Mouse (Mus musculus) intestine, embryonic 14.5 days (tissue): ENCODE results near the gene Fam19a2. TPM values are rescaled to one million over a fixed set of nuclear protein-coding genes. Genes with fewer than 3 reads are reported as not detected.

Experiments used
- ATAC-seq: fragments of 200-750 bp; cut with Nextera tagmentation; replicated peaks from 2 replicates; pipeline ENCODE4 v1.8.0; 2017; ENCODE audit warnings: low read depth, moderate number of reproducible peaks, moderate TSS enrichment, moderate library complexity; ENCODE audit not compliant: low FRiP score, low TSS enrichment
- DNase-seq: peaks from one replicate; pipeline ENCODE4 v3.0.0-alpha.2; 2018; ENCODE audit warnings: low spot score
- H3K27ac ChIP-seq: fragments of 300-500 bp; sonication (generic); 2 replicates; pipeline ENCODE4 v1.5.1; 2014; ENCODE audit warnings: low read depth, mild to moderate bottlenecking, control low read depth
- H3K27me3 ChIP-seq: fragments of 300-500 bp; sonication (generic); replicated peaks from 2 replicates; pipeline ENCODE4 v1.6.1; 2014; ENCODE audit warnings: low read length, control low read depth; ENCODE audit not compliant: control insufficient read depth, insufficient read depth
- H3K36me3 ChIP-seq: fragments of 300-500 bp; sonication (generic); 2 replicates; pipeline ENCODE4 v1.6.1; 2014; ENCODE audit warnings: low read length, control low read depth; ENCODE audit not compliant: control insufficient read depth, insufficient read depth
- H3K4me1 ChIP-seq: fragments of 300-500 bp; sonication (generic); replicated peaks from 2 replicates; pipeline ENCODE4 v1.6.1; 2014; ENCODE audit warnings: low read length, control low read depth, mixed read lengths; ENCODE audit not compliant: control insufficient read depth, insufficient read depth
- H3K4me2 ChIP-seq: fragments of 300-500 bp; sonication (generic); 2 replicates; pipeline ENCODE4 v1.6.1; 2014; ENCODE audit warnings: low read length
- H3K4me3 ChIP-seq: fragments of 300-500 bp; sonication (generic); 2 replicates; pipeline ENCODE4 v1.5.1; 2014; ENCODE audit warnings: low read depth, low read length, control low read depth, mixed read lengths
- H3K9ac ChIP-seq: fragments of 300-500 bp; sonication (generic); 2 replicates; pipeline ENCODE4 v1.6.1; 2014; ENCODE audit warnings: mild to moderate bottlenecking, low read length
- H3K9me3 ChIP-seq: fragments of 300-500 bp; sonication (generic); 2 replicates; pipeline ENCODE4 v1.6.1; 2016; ENCODE audit warnings: low read length, control low read depth; ENCODE audit not compliant: control insufficient read depth
- WGBS: fragments of 180-500 bp; shearing (Covaris S2); extraction: QIAGEN DNeasy Blood & Tissue Kit; methylation state at CpG from one replicate; pipeline ENCODE4 v1.1.7; 2014; 5-methylcytosine and 5-hydroxymethylcytosine counted together
- polyA plus RNA-seq: library from polyadenylated mRNA; unstranded; fragments of >200 nt; fragmentation: Nextera tagmentation; extraction: Ambion mirVana; gene quantifications from 2 replicates; pipeline ENCODE4 v1.2.1, GENCODE M21; 2014

Fam19a2 gene
- polyA plus RNA-seq, 1 experiment from 2014 or later: 2.8 TPM

DNA sequence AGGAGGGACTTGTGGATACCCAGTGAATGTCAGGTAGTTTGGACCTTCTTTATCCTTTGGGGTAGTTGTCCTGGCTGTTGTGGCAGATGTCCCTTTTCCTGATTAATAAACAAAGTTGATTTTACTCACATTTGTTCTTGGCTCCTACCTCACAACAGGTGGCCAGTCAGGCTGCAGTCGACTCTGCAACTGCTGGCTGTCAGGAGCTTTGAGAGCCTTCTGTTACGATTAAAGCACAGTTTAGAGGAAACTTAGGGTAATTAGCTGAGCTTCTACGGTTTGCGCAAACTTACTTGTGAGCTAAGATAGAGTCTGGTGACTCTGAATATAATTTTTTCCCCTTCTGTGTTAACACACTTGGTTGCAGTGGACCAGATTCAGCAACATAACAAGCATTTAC, 173.8 kb downstream of the Fam19a2 start:
- 73% methylated on average over 4 of the region's 4 CpGs for WGBS

DNA sequence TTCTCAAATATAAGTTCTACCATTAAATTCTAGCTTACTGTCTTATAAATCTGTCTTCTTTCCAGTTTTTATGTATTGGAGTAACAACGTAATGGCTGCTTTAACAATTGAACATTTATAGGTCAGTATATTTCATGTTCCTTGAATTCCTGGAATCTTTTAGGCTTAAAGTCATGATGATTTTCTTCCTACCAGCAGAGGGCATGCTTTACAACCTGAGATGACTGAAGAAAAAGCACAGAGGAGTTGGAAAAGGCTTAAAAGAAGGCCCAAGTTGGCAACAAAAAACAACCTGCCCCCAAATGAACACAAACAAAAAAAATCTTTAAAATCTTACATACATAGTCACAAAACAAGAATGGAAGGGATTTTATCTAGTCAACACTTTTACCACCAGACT, 193.0 kb downstream of the Fam19a2 start:
- Histone ChIP-seq H3K36me3 (no peaks in the 10 kb centered on the region), H3K4me2 (no peak overlapping the region), H3K4me3 (no peak overlapping the region), H3K9me3 (no peaks in the 10 kb centered on the region), H3K27ac (no peak overlapping the region), H3K27me3 (no peaks in the 10 kb centered on the region), H3K4me1 (no peaks in the 10 kb centered on the region), H3K9ac (no peak overlapping the region)
- ATAC-seq (no peak), DNase-seq (no peak)
- 81% methylated on average over 1 of the region's 1 CpGs for WGBS

More for the DNA sequence above, 173.8 kb downstream of the Fam19a2 start:
- Histone ChIP-seq H3K27ac (no peak overlapping the region), H3K4me3 (no peak overlapping the region), H3K27me3 (no peaks in the 10 kb centered on the region), H3K9ac (no peak overlapping the region), H3K4me2 (no peak overlapping the region), H3K9me3 (no peaks in the 10 kb centered on the region), H3K36me3 (no peaks in the 10 kb centered on the region), H3K4me1 (no peaks in the 10 kb centered on the region)
- DNase-seq: no peak
- no peak for ATAC-seq

GRCm38 (mm10) chr10:123460466-123460865, 196.7 kb downstream of the Fam19a2 start:
- no peak overlapping the region for H3K4me3 ChIP-seq
- no peak overlapping the region for H3K4me2 ChIP-seq
- H3K4me1 ChIP-seq: no peaks in the 10 kb centered on the region
- no peak overlapping the region for H3K9ac ChIP-seq
- WGBS: 68% methylated on average over 5 of the region's 5 CpGs
- H3K36me3 ChIP-seq: no peaks in the 10 kb centered on the region
- no peaks in the 10 kb centered on the region for H3K27me3 ChIP-seq
- no peak for DNase-seq
- H3K27ac ChIP-seq: no peak overlapping the region
- H3K9me3 ChIP-seq: no peaks in the 10 kb centered on the region
- ATAC-seq: no peak

DNA sequence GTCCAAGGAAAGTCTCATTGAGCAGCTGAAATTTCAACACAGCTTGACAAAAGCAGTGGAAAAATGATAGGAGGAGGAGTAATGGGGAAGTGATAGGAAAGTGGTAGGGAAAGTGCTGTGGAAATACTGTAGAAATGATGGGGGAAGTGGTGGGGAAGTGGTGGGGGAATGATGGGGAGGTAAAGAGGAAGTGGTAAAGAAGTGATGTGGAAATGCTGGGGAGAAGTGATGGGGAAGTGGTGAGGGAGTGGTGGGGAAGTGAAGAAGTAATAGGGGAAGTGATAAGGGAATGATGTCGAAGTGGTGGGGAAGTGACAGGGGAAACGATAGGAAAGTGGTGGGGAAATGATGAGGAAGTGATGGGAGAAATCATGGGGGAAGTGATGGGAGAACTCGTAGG, 198.5 kb downstream of the Fam19a2 start:
- Histone ChIP-seq H3K4me3 (no peak overlapping the region), H3K27ac (no peak overlapping the region), H3K36me3 (no peaks in the 10 kb centered on the region), H3K4me2 (no peak overlapping the region), H3K27me3 (no peaks in the 10 kb centered on the region), H3K9ac (no peak overlapping the region), H3K9me3 (0 out of 2 replicates have a peak, but pooled peaks cover 2% of the 10 kb centered on the region), H3K4me1 (no peaks in the 10 kb centered on the region)
- ATAC-seq (no peak), DNase-seq (no peak)
- WGBS: 87% methylated on average over 3 of the region's 3 CpGs

GRCm38 (mm10) chr10:123514749-123515148, 251.0 kb downstream of the Fam19a2 start:
- ATAC-seq (no peak), DNase-seq (no peak)
- no peak overlapping the region for H3K4me3 ChIP-seq
- H3K36me3 ChIP-seq: no peaks in the 10 kb centered on the region
- H3K4me2 ChIP-seq: no peak overlapping the region
- H3K9ac ChIP-seq: no peak overlapping the region
- no peaks in the 10 kb centered on the region for H3K9me3 ChIP-seq
- H3K27me3 ChIP-seq: no peaks in the 10 kb centered on the region
- no peak overlapping the region for H3K27ac ChIP-seq
- H3K4me1 ChIP-seq: no peaks in the 10 kb centered on the region
- WGBS: 83% methylated on average over 3 of the region's 3 CpGs

DNA sequence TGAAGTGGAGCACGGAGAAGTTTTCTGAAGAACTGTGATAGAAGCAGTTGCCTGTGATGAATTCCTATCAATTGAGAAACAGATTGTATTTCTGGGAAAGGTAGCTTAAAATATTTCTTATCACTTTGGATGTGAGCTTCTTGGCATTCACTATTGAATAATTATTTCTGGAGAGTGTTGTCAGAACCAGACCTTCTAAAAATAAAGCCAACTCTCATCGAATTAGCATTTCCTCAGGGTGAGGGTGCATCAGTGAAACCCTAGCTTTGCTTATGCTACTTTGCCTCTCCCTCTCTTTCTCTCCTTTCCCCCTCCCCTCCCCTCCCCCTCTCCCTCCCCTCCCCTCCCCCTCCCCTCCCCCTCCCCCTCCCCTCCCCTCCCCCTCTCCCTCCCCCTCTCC, 256.8 kb downstream of the Fam19a2 start:
- WGBS: 79% methylated on average over 2 of the region's 2 CpGs
- Histone ChIP-seq H3K4me3 (no peak overlapping the region), H3K4me1 (no peaks in the 10 kb centered on the region), H3K27me3 (no peaks in the 10 kb centered on the region), H3K27ac (no peak overlapping the region), H3K36me3 (no peaks in the 10 kb centered on the region), H3K9ac (no peak overlapping the region), H3K4me2 (no peak overlapping the region), H3K9me3 (0 out of 2 replicates have a peak, but pooled peaks cover 3% of the 10 kb centered on the region)
- ATAC-seq: no peak
- no peak for DNase-seq

DNA sequence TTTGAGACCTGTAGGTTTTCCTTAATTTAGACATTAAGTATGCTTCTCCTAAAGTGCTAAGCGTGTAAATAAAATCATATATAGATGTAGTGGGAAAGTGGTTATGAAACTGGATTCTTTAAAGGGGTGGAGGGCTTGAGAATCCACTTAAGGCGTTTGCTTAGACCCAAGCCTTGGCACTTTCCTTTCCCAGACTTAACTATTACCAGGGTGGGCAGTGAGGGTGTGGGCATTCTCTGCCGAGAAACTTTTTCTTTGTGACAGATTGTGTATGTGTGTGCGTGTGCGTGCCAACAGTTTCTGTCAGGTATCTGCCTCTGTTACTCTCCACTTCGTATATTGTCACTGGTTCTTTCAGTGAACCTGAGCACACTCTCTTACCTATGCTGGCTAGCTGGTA, 257.4 kb downstream of the Fam19a2 start:
- Histone ChIP-seq H3K4me1 (no peaks in the 10 kb centered on the region), H3K27ac (no peak overlapping the region), H3K9me3 (0 out of 2 replicates have a peak, but pooled peaks cover 3% of the 10 kb centered on the region), H3K36me3 (no peaks in the 10 kb centered on the region), H3K4me3 (no peak overlapping the region), H3K27me3 (no peaks in the 10 kb centered on the region), H3K4me2 (no peak overlapping the region), H3K9ac (no peak overlapping the region)
- WGBS: 91% methylated on average over 6 of the region's 6 CpGs
- ATAC-seq (no peak), DNase-seq (no peak)

DNA sequence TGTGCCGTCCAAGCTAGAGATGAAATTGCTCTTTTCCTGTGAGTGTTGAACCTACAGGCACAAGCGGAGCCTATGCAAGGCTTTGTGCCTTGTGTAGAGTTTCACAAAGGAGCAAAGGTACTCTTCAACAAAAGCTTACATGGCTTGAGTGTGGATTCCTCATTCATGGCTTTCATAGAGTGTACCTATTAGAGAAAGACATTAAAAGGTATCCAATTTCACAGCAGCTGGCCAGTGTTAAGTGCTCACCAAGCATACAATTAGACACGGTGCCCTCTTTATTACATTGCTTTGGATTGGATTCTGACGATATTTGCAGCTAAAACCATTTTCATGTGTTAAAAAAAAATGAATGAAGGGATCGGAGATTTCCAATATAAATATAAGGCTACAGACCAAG, 261.6 kb downstream of the Fam19a2 start:
- no peak overlapping the region for H3K4me2 ChIP-seq
- no peak overlapping the region for H3K4me3 ChIP-seq
- WGBS: 85% methylated on average over 5 of the region's 5 CpGs
- DNase-seq (no peak), ATAC-seq (no peak)
- H3K27ac ChIP-seq: no peak overlapping the region
- no peak overlapping the region for H3K9ac ChIP-seq
- no peaks in the 10 kb centered on the region for H3K4me1 ChIP-seq
- H3K36me3 ChIP-seq: no peaks in the 10 kb centered on the region
- 0 out of 2 replicates have a peak, but pooled peaks cover 3% of the 10 kb centered on the region for H3K9me3 ChIP-seq
- H3K27me3 ChIP-seq: no peaks in the 10 kb centered on the region

GRCm38 (mm10) chr10:123526059-123526458, 262.3 kb downstream of the Fam19a2 start:
- Histone ChIP-seq H3K27ac (no peak overlapping the region), H3K4me3 (no peak overlapping the region), H3K9ac (no peak overlapping the region), H3K9me3 (0 out of 2 replicates have a peak, but pooled peaks cover 3% of the 10 kb centered on the region), H3K36me3 (no peaks in the 10 kb centered on the region), H3K4me1 (no peaks in the 10 kb centered on the region), H3K4me2 (no peak overlapping the region), H3K27me3 (no peaks in the 10 kb centered on the region)
- whole genome bisulfite sequencing: 74% methylated on average over 3 of the region's 3 CpGs
- DNase-seq (no peak), ATAC-seq (no peak)
